Mouse (Mus musculus): Measurements from ENCODE around the gene Arhgap1.

Gene Arhgap1

GRCm38 (mm10) chr2:91646733-91647132 lies 2.9 kb upstream of the Arhgap1 start:
- in situ Hi-C loops (cut with MboI, MseI), result no loop called here

DNA sequence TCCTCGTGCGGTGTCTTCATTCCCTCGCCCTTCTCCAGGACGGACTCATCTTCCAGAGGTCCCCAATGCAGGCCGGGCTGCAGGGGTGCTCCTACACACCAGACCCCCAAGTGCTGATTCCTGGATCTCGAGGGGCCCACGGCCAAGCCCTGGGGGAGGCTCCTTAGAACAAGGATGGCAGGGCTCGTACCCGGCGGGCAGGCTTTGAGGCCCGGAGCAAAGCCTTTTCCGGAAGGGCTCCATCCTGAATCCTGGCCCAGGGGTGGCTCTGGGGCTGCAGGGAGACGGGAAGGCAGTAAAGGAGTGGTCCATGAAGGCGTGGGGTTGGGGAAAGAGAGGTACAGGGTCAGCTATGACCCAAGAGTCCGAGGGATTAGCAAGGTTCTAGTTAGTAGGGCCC lies 508 bp upstream of the Arhgap1 start:
- in situ Hi-C loops (cut with MboI, MseI), result no loop called here

DNA sequence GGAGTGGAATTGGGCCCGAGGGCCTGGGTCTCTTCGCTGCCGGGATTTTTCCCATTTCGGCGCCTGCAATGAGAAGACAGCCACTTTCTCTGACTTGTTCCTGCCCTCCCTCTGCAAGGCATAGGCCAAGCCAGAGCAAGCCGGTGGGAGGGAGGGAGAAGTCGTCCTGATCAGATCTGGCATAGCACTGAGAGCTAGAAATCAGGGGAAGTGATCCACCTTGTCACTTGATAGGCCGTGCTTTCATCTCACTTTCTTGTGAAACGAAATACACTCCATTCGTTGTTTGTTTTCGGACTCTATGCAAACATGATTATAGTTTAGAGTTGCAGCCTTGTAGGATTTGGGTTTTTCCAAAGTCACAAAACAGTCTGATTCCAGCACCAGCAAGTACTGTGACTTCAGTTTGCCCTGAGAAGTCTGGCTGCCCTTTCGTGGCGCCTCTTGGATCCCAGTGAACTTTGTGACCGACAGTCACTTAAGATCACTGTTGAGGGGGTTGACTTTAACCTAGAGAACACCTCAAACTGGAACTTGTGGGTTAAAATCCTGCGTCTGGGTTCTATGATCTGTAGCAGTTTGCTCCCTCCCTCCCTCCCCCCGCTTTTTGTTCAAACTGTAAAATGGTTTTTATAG lies 818 bp downstream of the Arhgap1 start:
- in situ Hi-C loops (cut with MboI, MseI), result no loop called here

- in situ Hi-C loops (cut with MboI, MseI), result no loop called here
Observed at GRCm38 (mm10) chr2:91651458-91652258, 2.0 kb downstream of the Arhgap1 start.

DNA sequence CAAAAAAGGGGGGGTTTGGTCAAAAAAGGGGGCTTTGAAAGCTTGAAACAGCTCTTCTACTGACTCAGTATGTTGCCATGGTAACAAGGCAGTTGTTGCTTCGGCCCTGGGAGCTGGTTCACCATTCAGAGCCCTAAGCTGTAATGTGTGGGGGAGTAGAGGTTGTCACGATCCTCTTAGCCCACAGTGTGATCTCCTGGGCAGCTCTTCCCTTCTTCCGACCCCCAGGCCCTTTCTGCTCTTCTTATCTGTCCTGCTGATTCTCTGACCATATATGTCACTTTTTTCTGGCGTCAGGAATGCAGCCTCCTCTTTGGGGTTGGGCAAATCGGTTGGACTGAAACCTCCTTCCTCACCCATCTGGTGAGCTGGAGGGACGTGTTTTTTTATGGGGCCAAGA lies 3.2 kb downstream of the Arhgap1 start:
- in situ Hi-C loops (cut with MboI, MseI), result no loop called here

DNA sequence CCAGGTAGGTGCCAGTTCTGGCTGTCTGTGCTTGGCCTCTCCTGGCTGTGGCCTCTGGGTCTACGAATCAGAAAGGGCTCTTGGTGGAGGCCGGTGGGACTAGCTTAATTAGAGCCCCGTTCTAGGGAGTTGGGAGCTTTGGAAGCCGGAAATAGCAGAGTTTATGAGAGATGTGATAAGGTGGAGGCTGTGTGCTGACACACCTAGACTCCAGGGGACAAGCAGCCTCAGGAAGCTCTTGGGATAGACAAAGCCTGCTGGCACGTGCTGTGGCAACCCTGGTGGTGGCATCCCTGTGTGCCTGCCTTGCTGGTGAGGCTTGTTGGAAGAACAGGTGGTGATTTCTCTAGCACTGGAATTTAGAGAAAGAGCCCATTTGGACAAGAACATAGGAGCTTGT lies 5.7 kb downstream of the Arhgap1 start:
- in situ Hi-C loops (cut with MboI, MseI), result no loop called here

- in situ Hi-C loops (cut with MboI, MseI), result no loop called here
Observed at GRCm38 (mm10) chr2:91655827-91656226, 6.2 kb downstream of the Arhgap1 start.

DNA sequence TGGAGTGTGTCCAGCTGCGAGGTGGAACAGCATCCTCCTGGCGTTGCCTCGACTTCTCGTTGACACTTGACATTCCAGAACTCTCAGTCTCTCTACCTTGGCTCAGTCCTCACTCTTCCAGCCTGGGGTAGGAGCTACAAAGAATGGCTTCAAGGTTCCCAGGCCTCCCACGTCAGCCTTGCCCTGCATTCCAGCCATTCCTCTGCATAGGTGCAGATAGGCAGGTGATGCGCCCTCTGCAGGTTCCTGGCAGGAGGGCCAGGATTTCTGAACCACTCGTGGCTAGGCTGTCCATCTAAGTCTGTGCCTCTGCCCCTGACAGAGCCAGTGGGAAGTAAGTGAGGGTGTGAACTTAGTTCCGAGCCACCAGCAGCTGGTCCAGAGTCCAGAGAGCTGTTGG lies 7.1 kb downstream of the Arhgap1 start:
- in situ Hi-C loops (cut with MboI, MseI), result no loop called here

DNA sequence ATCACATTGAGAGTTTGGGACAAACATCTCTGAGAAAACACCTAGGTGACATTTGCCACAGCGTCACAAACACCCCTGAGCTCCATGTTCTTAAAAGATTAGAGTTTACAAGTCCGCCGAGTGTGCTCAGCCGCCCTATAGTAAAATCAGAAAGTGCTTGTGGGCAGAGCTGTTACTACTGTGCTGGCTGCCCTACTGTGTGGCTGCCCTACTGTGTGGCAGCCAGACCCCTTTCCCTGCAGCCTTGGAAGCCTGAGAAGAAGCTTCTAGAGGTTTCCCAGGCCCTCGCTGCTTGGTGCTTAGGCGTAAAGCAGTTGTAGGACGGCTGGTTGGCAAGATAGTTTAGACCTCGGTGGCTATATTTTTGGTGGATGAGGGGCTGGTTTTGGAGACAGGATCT lies 10.0 kb downstream of the Arhgap1 start:
- in situ Hi-C loops (cut with MboI, MseI), result no loop called here

DNA sequence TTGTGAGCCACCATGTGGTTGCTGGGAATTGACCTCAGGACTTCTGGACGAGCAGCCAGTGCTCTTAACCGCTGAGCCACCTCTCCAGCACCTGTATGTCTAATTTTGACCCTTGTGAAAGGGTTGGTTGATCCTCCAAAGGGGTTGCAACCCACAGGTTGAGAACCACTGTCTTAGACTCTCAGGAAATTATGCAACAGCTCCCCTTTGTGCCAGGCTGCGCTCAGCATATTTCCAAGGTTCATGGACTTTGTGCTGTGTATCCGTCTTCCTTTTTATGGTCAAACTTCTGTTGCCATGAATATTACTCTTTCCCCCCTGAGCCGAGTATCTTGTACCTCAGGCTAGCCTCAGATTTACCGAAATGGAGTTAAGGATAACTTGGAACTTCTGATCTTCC lies 11.3 kb downstream of the Arhgap1 start:
- in situ Hi-C loops (cut with MboI, MseI), result no loop called here

- in situ Hi-C loops (cut with MboI, MseI), result no loop called here
Observed at GRCm38 (mm10) chr2:91664780-91665179, 15.1 kb downstream of the Arhgap1 start.

- in situ Hi-C loops (cut with MboI, MseI), result no loop called here
Observed at GRCm38 (mm10) chr2:91666386-91666910, 16.8 kb downstream of the Arhgap1 start.

DNA sequence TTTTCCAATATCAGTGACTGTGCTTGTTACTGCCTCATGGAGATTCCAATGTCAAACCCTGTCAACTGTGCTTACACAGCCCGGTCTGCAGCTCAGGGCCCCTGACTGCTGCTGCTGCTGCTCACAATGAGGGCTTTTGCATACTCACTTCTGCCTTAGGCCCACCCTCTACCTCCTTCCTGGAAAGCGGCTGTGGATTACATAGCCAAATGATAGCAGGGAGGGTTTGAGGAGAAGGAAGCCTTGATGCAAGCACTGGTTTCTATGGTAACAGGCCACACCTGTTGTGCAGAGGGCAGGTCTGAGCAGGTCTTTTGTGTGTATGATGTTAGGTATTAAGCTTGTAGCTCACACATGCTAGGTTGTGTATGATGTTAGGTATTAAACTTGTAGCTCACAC lies 18.1 kb downstream of the Arhgap1 start:
- in situ Hi-C loops (cut with MboI, MseI), result no loop called here

- in situ Hi-C loops (cut with MboI, MseI), result no loop called here
Observed at GRCm38 (mm10) chr2:91669326-91669725, 19.7 kb downstream of the Arhgap1 start.

DNA sequence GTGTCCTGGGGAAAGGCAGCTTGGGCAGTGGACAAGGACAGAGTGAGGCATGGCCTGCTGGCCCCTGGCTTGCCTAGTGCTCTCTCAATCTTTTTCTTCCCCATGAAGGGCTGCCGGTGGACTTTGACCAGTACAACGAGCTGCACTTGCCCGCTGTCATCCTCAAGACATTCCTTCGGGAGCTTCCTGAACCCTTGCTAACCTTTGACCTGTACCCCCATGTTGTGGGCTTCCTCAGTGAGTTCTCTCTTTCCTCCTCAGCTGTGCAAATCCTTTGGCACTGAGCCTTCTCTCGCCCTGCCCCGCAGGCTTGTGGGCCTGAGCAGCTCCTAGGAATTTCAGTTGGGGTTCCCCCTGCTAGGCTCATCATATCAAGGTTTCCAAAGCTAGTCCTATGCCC lies 20.4 kb downstream of the Arhgap1 start:
- in situ Hi-C loops (cut with MboI, MseI), result no loop called here

DNA sequence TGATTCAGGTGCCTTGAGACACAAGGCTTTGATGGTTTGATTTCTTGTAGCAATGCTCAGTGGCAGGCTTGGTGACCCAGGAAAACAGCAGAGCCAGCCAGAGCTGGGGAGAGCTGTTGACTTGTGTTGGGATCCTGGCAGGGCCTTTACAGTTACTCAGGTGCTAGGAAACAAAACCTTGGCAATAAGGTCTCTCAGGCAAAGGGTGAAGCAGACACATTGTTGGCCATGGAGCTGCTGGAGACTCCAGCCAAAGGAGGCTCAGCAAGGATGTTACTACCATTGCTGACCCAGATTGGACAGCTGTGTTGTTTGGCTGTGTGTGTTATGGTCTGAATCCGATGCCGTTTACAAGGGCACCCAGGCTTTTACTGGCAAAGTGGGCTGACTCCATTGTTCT lies 23.9 kb downstream of the Arhgap1 start:
- in situ Hi-C loops (cut with MboI, MseI), result no loop called here

DNA sequence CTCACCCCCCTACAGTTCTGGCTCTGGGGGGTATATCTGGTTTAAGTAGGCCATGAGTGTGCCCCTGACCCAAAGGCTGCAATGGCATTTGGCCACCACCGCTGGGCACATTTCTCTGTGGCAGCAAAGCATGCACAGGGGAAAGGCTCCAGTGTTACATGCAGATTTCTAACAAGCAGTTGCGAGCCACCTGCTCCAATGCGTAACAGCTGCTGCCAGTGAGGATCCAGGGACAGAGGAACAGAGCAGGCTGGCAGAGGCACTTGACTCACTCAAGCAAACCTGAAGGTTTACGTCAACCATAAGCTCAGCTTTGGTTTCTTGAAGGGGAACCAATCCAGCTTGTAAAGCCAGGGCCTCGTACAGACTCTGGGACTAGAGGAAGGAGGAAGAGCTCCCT lies 25.2 kb downstream of the Arhgap1 start:
- in situ Hi-C loops (cut with MboI, MseI), result no loop called here

DNA sequence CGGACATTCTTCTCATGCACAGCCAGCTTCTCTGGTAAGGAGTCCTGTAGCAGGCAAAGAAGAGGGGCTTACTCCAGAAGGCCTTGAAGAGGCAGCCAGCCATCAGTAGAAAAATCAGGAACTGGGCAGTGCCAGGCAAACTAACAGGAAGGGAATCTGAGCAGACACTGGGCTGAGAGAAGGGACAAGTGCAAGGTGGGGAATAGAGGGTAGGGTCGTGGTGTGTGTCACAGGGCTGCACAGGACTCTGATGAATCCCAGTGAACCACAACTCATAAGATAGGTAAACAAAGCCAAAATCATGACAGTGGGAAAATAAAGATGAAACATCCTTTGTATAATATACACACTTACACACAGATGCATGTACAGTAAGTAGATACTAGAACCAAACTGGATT lies 26.8 kb downstream of the Arhgap1 start:
- in situ Hi-C loops (cut with MboI, MseI), result no loop called here

DNA sequence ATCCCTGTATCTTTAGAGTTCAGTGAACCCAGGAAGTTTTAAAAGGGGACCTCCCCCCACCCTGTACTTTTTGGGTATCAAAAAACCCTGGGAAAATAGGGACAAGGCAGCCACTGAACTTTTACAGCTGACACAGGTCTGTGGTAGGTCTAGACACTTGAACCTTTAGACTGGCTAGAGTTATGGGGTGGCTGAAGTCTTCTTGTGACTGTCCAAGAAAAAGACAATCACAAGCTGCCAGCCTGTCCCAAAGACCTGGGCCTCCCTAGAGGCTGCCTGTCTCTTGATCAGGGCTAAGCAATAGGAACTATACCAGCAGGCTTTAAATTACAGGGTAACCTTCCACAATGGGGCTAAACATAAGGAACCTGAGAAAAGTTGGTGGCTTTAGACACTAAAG lies 27.3 kb downstream of the Arhgap1 start:
- in situ Hi-C loops (cut with MboI, MseI), result no loop called here

DNA sequence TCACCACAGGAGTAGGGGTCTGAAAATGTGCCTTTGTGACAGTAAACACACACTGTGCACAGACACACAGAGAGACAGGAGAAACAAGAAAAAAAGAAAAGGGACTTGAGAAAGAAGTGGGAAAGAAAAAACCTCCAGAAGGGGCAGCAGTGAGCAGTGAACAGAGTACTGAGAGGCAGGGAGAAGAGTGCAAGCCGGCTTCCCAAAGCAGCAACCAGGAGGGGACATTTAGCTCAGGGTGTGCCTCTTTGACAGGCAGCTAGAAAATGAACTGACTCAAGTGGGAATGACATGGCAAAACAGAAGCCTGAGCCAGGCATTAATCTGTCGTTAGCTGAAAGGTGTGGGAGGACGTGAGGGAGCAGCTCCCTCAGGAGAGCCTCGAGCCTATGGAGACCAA lies 33.2 kb downstream of the Arhgap1 start:
- in situ Hi-C loops (cut with MboI, MseI), result no loop called here

GRCm38 (mm10) chr2:91683919-91684318 lies 34.3 kb downstream of the Arhgap1 start:
- in situ Hi-C loops (cut with MboI, MseI), result no loop called here

GRCm38 (mm10) chr2:91689452-91689851 lies 39.8 kb downstream of the Arhgap1 start:
- in situ Hi-C loops (cut with MboI, MseI), result no loop called here
